Mouse (Mus musculus): ENCODE results near the gene Mief1. TPM values are rescaled to one million over a fixed set of nuclear protein-coding genes. Genes with fewer than 3 reads are reported as not detected.

The Mief1 gene
- polyA plus RNA-seq, 1 experiment from 2014 or later: 44.4 TPM

GRCm38 (mm10) chr15:80258240-80259170 is 24.7 kb downstream of the Mief1 start:
- peak; percentile 40 for DNase-seq (ENCODE audit: low spot score)
- Histone ChIP-seq H3K27me3 (replicated peaks; ENCODE audit: low read depth, poor library complexity, severe bottlenecking) (no peaks in the 10 kb centered on the region), H3K9me3 (no peaks in the 10 kb centered on the region), H3K36me3 (replicated peaks) (peaks cover 68% of the 10 kb centered on the region), H3K4me3 (peak overlapping the region; percentile 28; the same call in 1 of the 2 replicates), H3K4me1 (peaks cover 64% of the 10 kb centered on the region), H3K27ac (replicated peaks) (peak overlapping the region; percentile 61; the same call in 1 of the 2 replicates)
- WGBS: 63% methylated on average over 11 of the region's 11 CpGs

- H3K4me1 ChIP-seq: peaks cover 62% of the 10 kb centered on the region
- no peaks in the 10 kb centered on the region for H3K9me3 ChIP-seq
- no peak for DNase-seq (ENCODE audit: low spot score)
- no peaks in the 10 kb centered on the region for H3K27me3 ChIP-seq (replicated peaks; ENCODE audit: low read depth, poor library complexity, severe bottlenecking)
- WGBS: 65% methylated on average over 8 of the region's 8 CpGs
- no peak overlapping the region; the same call in 1 of the 2 replicates for H3K27ac ChIP-seq (replicated peaks)
- peak overlapping the region; percentile 0; the same call in 1 of the 2 replicates for H3K4me3 ChIP-seq
- H3K36me3 ChIP-seq (replicated peaks): peaks cover 68% of the 10 kb centered on the region
These were observed 25.7 kb downstream of the Mief1 start for GRCm38 (mm10) chr15:80259406-80260045.

GRCm38 (mm10) chr15:80260677-80261076 is 26.9 kb downstream of the Mief1 start:
- peaks cover 68% of the 10 kb centered on the region for H3K36me3 ChIP-seq (replicated peaks)
- no peaks in the 10 kb centered on the region for H3K27me3 ChIP-seq (replicated peaks; ENCODE audit: low read depth, poor library complexity, severe bottlenecking)
- H3K4me1 ChIP-seq: peaks cover 61% of the 10 kb centered on the region
- peak; percentile 85 for DNase-seq (ENCODE audit: low spot score)
- H3K4me3 ChIP-seq: peak overlapping the region; percentile 5; the same call in 1 of the 2 replicates
- WGBS: 14% methylated on average over 3 of the region's 3 CpGs
- no peaks in the 10 kb centered on the region for H3K9me3 ChIP-seq
- no peak overlapping the region for H3K27ac ChIP-seq (replicated peaks)

DNA sequence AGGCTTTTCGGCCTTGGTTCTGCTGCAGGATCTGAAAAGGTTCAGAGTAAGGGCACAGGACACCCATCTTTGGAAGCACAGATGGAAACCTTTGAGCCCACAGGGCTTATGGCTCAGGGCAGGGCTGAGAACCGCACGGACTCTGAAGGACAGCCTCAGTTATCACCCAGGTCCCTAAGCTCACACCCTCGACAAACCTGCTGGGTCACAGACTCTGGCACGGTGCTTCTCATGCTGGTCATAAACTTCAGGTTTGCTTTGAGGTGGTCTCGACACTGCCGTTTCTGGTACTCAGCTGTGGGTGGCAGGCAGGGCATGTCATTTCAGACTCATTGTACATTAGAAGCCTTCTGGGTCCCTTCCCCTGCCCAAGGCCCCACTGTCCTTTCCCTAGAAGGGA is 27.3 kb downstream of the Mief1 start:
- Histone ChIP-seq H3K36me3 (replicated peaks) (peaks cover 64% of the 10 kb centered on the region), H3K27me3 (replicated peaks; ENCODE audit: low read depth, poor library complexity, severe bottlenecking) (no peaks in the 10 kb centered on the region), H3K4me1 (peaks cover 61% of the 10 kb centered on the region), H3K9me3 (no peaks in the 10 kb centered on the region), H3K27ac (replicated peaks) (no peak overlapping the region), H3K4me3 (peak overlapping the region; percentile 5; the same call in 1 of the 2 replicates)
- WGBS: 84% methylated on average over 7 of the region's 7 CpGs
- DNase-seq (ENCODE audit: low spot score): no peak

GRCm38 (mm10) chr15:80263610-80264575 is 30.1 kb downstream of the Mief1 start, which contains the start of gene Rps19bp1:
Gene Rps19bp1, minus strand, starts transcription at chr15:80264315.
- peaks cover 36% of the 10 kb centered on the region for H3K36me3 ChIP-seq (replicated peaks)
- H3K9me3 ChIP-seq: no peaks in the 10 kb centered on the region
- peak within 1 kb of the TSS; percentile 98 for H3K4me3 ChIP-seq
- peak within 1 kb of the TSS; percentile 88 for H3K27ac ChIP-seq (replicated peaks)
- peaks cover 36% of the 10 kb centered on the region for H3K4me1 ChIP-seq
- WGBS: 2% methylated on average over 66 of the region's 66 CpGs
- H3K27me3 ChIP-seq (replicated peaks; ENCODE audit: low read depth, poor library complexity, severe bottlenecking): no peaks in the 10 kb centered on the region
- DNase-seq (ENCODE audit: low spot score): peak; percentile 94

GRCm38 (mm10) chr15:80266281-80266680 is 32.5 kb downstream of the Mief1 start:
- under 1% methylated on average over 2 of the region's 2 CpGs for WGBS
- Histone ChIP-seq H3K36me3 (replicated peaks) (peaks cover 12% of the 10 kb centered on the region), H3K4me1 (peaks cover 25% of the 10 kb centered on the region), H3K27me3 (replicated peaks; ENCODE audit: low read depth, poor library complexity, severe bottlenecking) (no peaks in the 10 kb centered on the region), H3K9me3 (peaks cover 7% of the 10 kb centered on the region), H3K27ac (replicated peaks) (no peak overlapping the region), H3K4me3 (no peak overlapping the region)
- peak; percentile 77 for DNase-seq (ENCODE audit: low spot score)

DNA sequence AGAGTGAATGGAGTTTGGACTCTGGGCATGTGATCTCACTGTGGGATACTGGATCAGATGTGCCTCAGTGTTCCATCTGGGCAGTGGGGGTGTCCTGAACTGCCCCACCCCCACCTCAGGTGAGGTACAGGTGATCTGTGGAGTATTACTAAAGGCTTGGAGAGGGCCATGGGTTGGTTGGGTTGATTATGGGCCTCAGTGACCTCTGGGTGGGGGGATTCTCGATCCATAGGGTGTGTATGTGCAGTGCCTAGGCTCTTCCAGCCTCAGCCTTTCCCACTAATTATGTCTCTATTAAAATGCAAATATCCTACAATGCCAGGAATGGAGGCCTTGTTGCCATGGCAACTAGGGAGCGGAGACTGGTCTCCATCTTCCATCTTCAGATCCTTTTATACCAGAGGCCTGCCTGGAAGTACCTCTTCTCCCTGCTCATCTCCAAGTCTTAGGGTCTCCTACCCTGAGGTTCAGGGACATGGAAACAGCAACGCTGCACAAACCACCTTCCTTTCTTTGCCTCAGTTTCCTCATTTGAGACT is 38.1 kb downstream of the Mief1 start:
- H3K4me1 ChIP-seq: no peaks in the 10 kb centered on the region
- WGBS: 79% methylated on average over 3 of the region's 3 CpGs
- no peaks in the 10 kb centered on the region for H3K27me3 ChIP-seq (replicated peaks; ENCODE audit: low read depth, poor library complexity, severe bottlenecking)
- H3K27ac ChIP-seq (replicated peaks): no peak overlapping the region
- no peak for DNase-seq (ENCODE audit: low spot score)
- no peaks in the 10 kb centered on the region for H3K36me3 ChIP-seq (replicated peaks)
- no peak overlapping the region for H3K4me3 ChIP-seq
- peaks cover 7% of the 10 kb centered on the region for H3K9me3 ChIP-seq

DNA sequence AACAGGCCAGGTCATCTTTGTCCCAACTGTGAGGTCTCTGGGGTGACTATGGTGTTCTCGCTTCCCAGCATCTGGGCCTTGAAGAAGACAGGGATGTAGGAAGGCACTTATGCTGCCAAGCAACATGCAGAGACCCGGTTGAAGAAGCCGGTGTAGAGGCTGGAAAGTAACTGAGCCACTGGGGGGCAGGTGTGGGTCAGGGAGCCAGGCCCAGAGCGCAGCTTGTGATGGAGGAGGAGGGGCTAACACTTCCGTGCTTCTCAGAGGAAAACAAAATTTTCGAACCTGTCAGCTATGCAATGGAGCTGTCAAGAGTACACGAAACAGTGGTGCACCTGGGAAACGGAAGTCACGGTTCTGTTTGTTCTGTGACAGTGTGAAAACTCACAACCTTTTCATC is 43.3 kb downstream of the Mief1 start:
- no peak overlapping the region for H3K27ac ChIP-seq (replicated peaks)
- H3K9me3 ChIP-seq: no peaks in the 10 kb centered on the region
- 48% methylated on average over 9 of the region's 9 CpGs for WGBS
- H3K4me3 ChIP-seq: no peak overlapping the region
- no peaks in the 10 kb centered on the region for H3K36me3 ChIP-seq (replicated peaks)
- peaks cover 20% of the 10 kb centered on the region for H3K27me3 ChIP-seq (replicated peaks; ENCODE audit: low read depth, poor library complexity, severe bottlenecking)
- no peak for DNase-seq (ENCODE audit: low spot score)
- H3K4me1 ChIP-seq: no peaks in the 10 kb centered on the region

GRCm38 (mm10) chr15:80277625-80278024 is 43.8 kb downstream of the Mief1 start:
- WGBS: 0% methylated on average over 6 of the region's 6 CpGs
- peak; percentile 86 for DNase-seq (ENCODE audit: low spot score)
- Histone ChIP-seq H3K4me3 (no peak overlapping the region), H3K27ac (replicated peaks) (no peak overlapping the region), H3K27me3 (replicated peaks; ENCODE audit: low read depth, poor library complexity, severe bottlenecking) (peaks cover 25% of the 10 kb centered on the region), H3K36me3 (replicated peaks) (no peaks in the 10 kb centered on the region), H3K4me1 (no peaks in the 10 kb centered on the region), H3K9me3 (no peaks in the 10 kb centered on the region)

- peaks cover 32% of the 10 kb centered on the region for H3K27me3 ChIP-seq (replicated peaks; ENCODE audit: low read depth, poor library complexity, severe bottlenecking)
- 59% methylated on average over 5 of the region's 5 CpGs for WGBS
- H3K36me3 ChIP-seq (replicated peaks): no peaks in the 10 kb centered on the region
- DNase-seq (ENCODE audit: low spot score): no peak
- H3K4me3 ChIP-seq: no peak overlapping the region
- H3K9me3 ChIP-seq: no peaks in the 10 kb centered on the region
- H3K27ac ChIP-seq (replicated peaks): no peak overlapping the region
- H3K4me1 ChIP-seq: no peaks in the 10 kb centered on the region
These were observed 44.4 kb downstream of the Mief1 start for GRCm38 (mm10) chr15:80278121-80278759.

GRCm38 (mm10) chr15:80279053-80279452 is 45.2 kb downstream of the Mief1 start:
- H3K27ac ChIP-seq (replicated peaks): no peak overlapping the region
- peaks cover 40% of the 10 kb centered on the region for H3K27me3 ChIP-seq (replicated peaks; ENCODE audit: low read depth, poor library complexity, severe bottlenecking)
- 91% methylated on average over 2 of the region's 2 CpGs for WGBS
- no peaks in the 10 kb centered on the region for H3K9me3 ChIP-seq
- DNase-seq (ENCODE audit: low spot score): no peak
- no peaks in the 10 kb centered on the region for H3K36me3 ChIP-seq (replicated peaks)
- H3K4me1 ChIP-seq: no peaks in the 10 kb centered on the region
- H3K4me3 ChIP-seq: no peak overlapping the region

All from embryonic facial prominence, embryonic 10.5 days (tissue).